Mouse (Mus musculus): ENCODE results near the gene 1700011L22Rik.

DNA sequence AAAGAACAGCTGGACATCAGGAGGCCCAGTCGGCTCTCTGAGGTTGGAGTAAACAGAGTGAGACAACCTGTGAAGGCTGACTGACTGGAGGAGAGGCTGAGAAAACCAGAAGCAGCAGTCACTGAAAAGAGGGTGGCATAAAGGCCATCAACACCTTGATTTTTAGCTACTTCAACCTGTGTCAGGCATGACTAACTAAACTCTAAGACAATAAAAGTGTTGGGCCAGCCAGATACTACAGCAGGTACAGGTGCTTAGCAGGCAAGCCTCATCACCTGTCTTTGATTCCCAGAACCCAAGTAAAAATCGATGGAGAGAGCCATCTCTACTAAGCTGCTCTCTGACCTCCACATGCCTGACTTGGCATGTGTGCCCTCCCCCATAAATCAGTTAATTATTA is 40.3 kb upstream of the 1700011L22Rik start:
- TF ChIP-seq POLR2A (IDR thresholded peaks at IDR 0.05; ENCODE audit: insufficient read length, low read depth) (no peak), MAX (IDR thresholded peaks at IDR 0.05; ENCODE audit: low read depth) (no peak), POLR2AphosphoS2 (IDR thresholded peaks at IDR 0.05; ENCODE audit: insufficient read length, low read depth) (no peak), E2F4 (IDR thresholded peaks at IDR 0.05; ENCODE audit: insufficient read depth) (no peak), CEBPB (IDR thresholded peaks at IDR 0.05; ENCODE audit: insufficient read depth, poor library complexity, severe bottlenecking) (no peak), MYOG (IDR thresholded peaks at IDR 0.05; ENCODE audit: control insufficient read depth in 1 of 3, insufficient read depth in 1 of 3, insufficient read length in 2 of 3, low read depth in 2 of 3) (no peak), USF1 (IDR thresholded peaks at IDR 0.05; ENCODE audit: low read depth) (no peak), TCF12 (IDR thresholded peaks at IDR 0.05; ENCODE audit: insufficient read depth, poor library complexity, severe bottlenecking) (no peak), SRF (IDR thresholded peaks at IDR 0.05; ENCODE audit: control insufficient read depth, insufficient read length, low read depth) (no peak), TCF3 (IDR thresholded peaks at IDR 0.05; ENCODE audit: insufficient read length, low read depth) (no peak), MYOD1 (IDR thresholded peaks at IDR 0.05; ENCODE audit: control insufficient read depth in 1 of 3, insufficient read length in 2 of 3, low read depth in 2 of 3) (no peak)

Measured in myocyte (in vitro differentiated cells).